Mouse (Mus musculus) forebrain, embryonic 14.5 days (tissue): Measurements from ENCODE around the gene Zkscan6. TPM values are rescaled to one million over a fixed set of nuclear protein-coding genes. Genes with fewer than 3 reads are reported as not detected.

Experiments
- polyA plus RNA-seq: library from polyadenylated mRNA; unstranded; fragments of >200 nt; fragmentation: Nextera tagmentation; extraction: Ambion mirVana; gene quantifications from 2 replicates; pipeline ENCODE4 v1.2.1, GENCODE M21; 2014

The Zkscan6 gene
- polyA plus RNA-seq, 1 experiment from 2014 or later = 22.7 TPM

Other genes starting within 250 kb of the Zkscan6 start
- 85.2 and 96.7 TPM in 2 replicates for gene Map2k4, start 18.9 kb upstream of the Zkscan6 start, polyA plus RNA-seq